Mouse (Mus musculus) heart, adult 2 months (tissue): ENCODE measurements around the gene Rbm14. TPM values are rescaled to one million over a fixed set of nuclear protein-coding genes. Genes with fewer than 3 reads are reported as not detected.

Source experiments
- DNase-seq, 2 experiments: peaks; one replicate each; pipeline ENCODE4 v3.0.0; 2021
- H3K27ac ChIP-seq: fragments of 200-600 bp; 2 replicates; pipeline ENCODE4 v1.8.1; 2022
- H3K27me3 ChIP-seq: fragments of 200-500 bp; 2 replicates; pipeline ENCODE4 v1.6.1; 2012; ENCODE audit warnings: mild to moderate bottlenecking, low read length, inconsistent platforms, mixed read lengths; ENCODE audit not compliant: control insufficient read depth, insufficient read depth
- H3K36me3 ChIP-seq: fragments of 200-500 bp; 2 replicates; pipeline ENCODE4 v1.6.1; 2012; ENCODE audit warnings: low read length, inconsistent platforms; ENCODE audit not compliant: control insufficient read depth, insufficient read depth
- H3K4me1 ChIP-seq: fragments of 200-500 bp; 2 replicates; pipeline ENCODE4 v1.6.1; 2011; ENCODE audit warnings: low read length; ENCODE audit not compliant: control insufficient read depth, insufficient read depth
- H3K4me3 ChIP-seq: fragments of 200-600 bp; 2 replicates; pipeline ENCODE4 v1.8.1; 2022
- H3K79me2 ChIP-seq: fragments of 200-500 bp; replicated peaks from 2 replicates; pipeline ENCODE4 v1.6.1; 2012; ENCODE audit warnings: mild to moderate bottlenecking, inconsistent platforms, low read length, moderate library complexity, mixed read lengths; ENCODE audit not compliant: control insufficient read depth, insufficient read depth
- H3K9ac ChIP-seq: fragments of 200-500 bp; 2 replicates; pipeline ENCODE4 v1.6.1; 2012; ENCODE audit warnings: low read depth, mild to moderate bottlenecking, control low read depth, inconsistent platforms, low read length, mixed read lengths
- CTCF ChIP-seq: fragments of 200-600 bp; IDR thresholded peaks from 2 replicates; pipeline ENCODE4 v1.8.1; 2022; ENCODE audit warnings: antibody characterized with exemption, mild to moderate bottlenecking, moderate library complexity
- EP300 ChIP-seq: fragments of 200-500 bp; IDR thresholded peaks from 2 replicates; pipeline ENCODE4 v1.6.1; 2011; ENCODE audit warnings: low read depth, low read length, control low read depth; ENCODE audit not compliant: insufficient read depth
- POLR2A ChIP-seq: fragments of 200-500 bp; IDR thresholded peaks from 2 replicates; pipeline ENCODE4 v1.6.1; 2011; ENCODE audit warnings: mild to moderate bottlenecking, low read depth, low read length, control low read depth; ENCODE audit not compliant: insufficient read depth
- WGBS: fragments of 180-500 bp; shearing (Covaris S2); methylation state at CpG from one replicate; pipeline ENCODE4 v1.1.7; 2018; 5-methylcytosine and 5-hydroxymethylcytosine counted together
- intact Hi-C: fragments of 180-260 bp; cut with DNase I; formaldehyde crosslinking; loops from one replicate; pipeline ENCODE4 v1.15.1; 2025
- polyA plus RNA-seq: library from polyadenylated mRNA; depleted of rRNA; stranded (reverse); fragments of >200 nt; gene quantifications from 2 replicates; pipeline ENCODE4 v1.2.3, GENCODE M21; 2012
- total RNA-seq, 2 experiments: library from RNA; stranded (reverse); gene quantifications; 2 replicates each; pipeline ENCODE4 v1.2.3; 2021

Rbm14 gene
- total and polyA plus RNA-seq, 3 experiments: 16.2 to 25.4 (median 19.5) TPM

GRCm38 (mm10) chr19:4810746-4811062 lies 730 bp downstream of the Rbm14 start:
- DNase-seq: no peak
- Histone ChIP-seq H3K4me1 (peaks cover 4% of the 10 kb centered on the region), H3K27ac (peak overlapping the region; percentile 80), H3K27me3 (no peaks in the 10 kb centered on the region), H3K79me2 (peaks cover 7% of the 10 kb centered on the region; the same call in 1 of the 2 replicates), H3K36me3 (peaks cover 19% of the 10 kb centered on the region), H3K9ac (peak overlapping the region; percentile 84), H3K4me3 (peak overlapping the region; percentile 86)
- intact Hi-C loops: loop anchor here (2.0 kb wide), 2 partner anchors 28 to 54 kb away; partner anchors contain the start of genes Ccdc87, Ccs and Rbm4b
- under 1% methylated on average over 17 of the region's 17 CpGs for WGBS
- TF ChIP-seq CTCF (no peak), POLR2A (no peak), EP300 (no peak)

- Histone ChIP-seq H3K4me1 (peaks cover 4% of the 10 kb centered on the region), H3K79me2 (peaks cover 7% of the 10 kb centered on the region; the same call in 1 of the 2 replicates), H3K36me3 (peaks cover 20% of the 10 kb centered on the region), H3K27ac (peak overlapping the region; percentile 80), H3K4me3 (peak overlapping the region; percentile 86), H3K9ac (peak overlapping the region; percentile 84), H3K27me3 (no peaks in the 10 kb centered on the region)
- no peak for DNase-seq
- WGBS: under 1% methylated on average over 14 of the region's 14 CpGs
- no peak for TF ChIP-seq EP300
- no peak for TF ChIP-seq POLR2A
- TF ChIP-seq CTCF: no peak
- intact Hi-C loops: loop anchor here (2.0 kb wide), 2 partner anchors 28 to 54 kb away; partner anchors contain the start of genes Ccdc87, Ccs and Rbm4b
Observed at GRCm38 (mm10) chr19:4810309-4810708, 1.1 kb downstream of the Rbm14 start.

- no peaks in the 10 kb centered on the region for H3K27me3 ChIP-seq
- peaks cover 25% of the 10 kb centered on the region for H3K79me2 ChIP-seq
- H3K4me3 ChIP-seq: no peak overlapping the region
- no peak for TF ChIP-seq CTCF
- TF ChIP-seq EP300: no peak
- 76% methylated on average over 10 of the region's 10 CpGs for WGBS
- H3K27ac ChIP-seq: no peak overlapping the region
- H3K4me1 ChIP-seq: peaks cover 6% of the 10 kb centered on the region
- no peak for DNase-seq
- peaks cover 16% of the 10 kb centered on the region for H3K36me3 ChIP-seq
- intact Hi-C loops: loop anchor here (2.0 kb wide), 1 partner anchor 14 kb away; no protein-coding TSS in a partner anchor
- H3K9ac ChIP-seq: no peak overlapping the region
Observed at GRCm38 (mm10) chr19:4803283-4803682, 8.2 kb downstream of the Rbm14 start.

- peaks cover 15% of the 10 kb centered on the region for H3K36me3 ChIP-seq
- H3K4me3 ChIP-seq: no peak overlapping the region
- WGBS: 97% methylated on average over 7 of the region's 7 CpGs
- H3K4me1 ChIP-seq: peaks cover 4% of the 10 kb centered on the region; the same call in 1 of the 2 replicates
- no peak overlapping the region for H3K9ac ChIP-seq
- no peak for DNase-seq
- intact Hi-C loops: loop anchor here (2.0 kb wide), 1 partner anchor 14 kb away; no protein-coding TSS in a partner anchor
- TF ChIP-seq CTCF (no peak), EP300 (no peak), POLR2A (no peak)
- H3K27me3 ChIP-seq: no peaks in the 10 kb centered on the region
- no peak overlapping the region for H3K27ac ChIP-seq
- peaks cover 25% of the 10 kb centered on the region for H3K79me2 ChIP-seq
Observed at GRCm38 (mm10) chr19:4802691-4803091, 8.7 kb downstream of the Rbm14 start.

- WGBS: 92% methylated on average over 5 of the region's 5 CpGs
- Histone ChIP-seq H3K79me2 (peaks cover 24% of the 10 kb centered on the region), H3K4me3 (no peak overlapping the region), H3K9ac (no peak overlapping the region), H3K27ac (no peak overlapping the region), H3K4me1 (peaks cover 3% of the 10 kb centered on the region), H3K36me3 (peaks cover 1% of the 10 kb centered on the region), H3K27me3 (no peaks in the 10 kb centered on the region)
- TF ChIP-seq EP300: no peak
- no peak for TF ChIP-seq POLR2A
- TF ChIP-seq CTCF: no peak
- intact Hi-C loops: no loop called here
- DNase-seq: no peak
Observed at GRCm38 (mm10) chr19:4799083-4799482, 12.4 kb downstream of the Rbm14 start.

GRCm38 (mm10) chr19:4797846-4798245 lies 13.6 kb downstream of the Rbm14 start:
- no peaks in the 10 kb centered on the region for H3K27me3 ChIP-seq
- TF ChIP-seq POLR2A (no peak), CTCF (no peak), EP300 (no peak)
- no peak overlapping the region for H3K27ac ChIP-seq
- no peak overlapping the region for H3K9ac ChIP-seq
- DNase-seq: no peak
- no peaks in the 10 kb centered on the region; the same call in 1 of the 2 replicates for H3K4me1 ChIP-seq
- 97% methylated on average over 2 of the region's 2 CpGs for WGBS
- H3K79me2 ChIP-seq: peaks cover 15% of the 10 kb centered on the region
- no peak overlapping the region for H3K4me3 ChIP-seq
- H3K36me3 ChIP-seq: no peaks in the 10 kb centered on the region; the same call in 1 of the 2 replicates
- intact Hi-C loops: no loop called here
